Mouse (Mus musculus) B cell, adult 2 months (primary cell): ENCODE data around the gene Gk.
A peak's percentile ranks its signal among the peaks of the same experiment; 100 is the strongest.

Experiments
- DNase-seq, 2 experiments: peaks; one replicate each; pipeline ENCODE4 v3.0.0; 2022

Gene Gk

GRCm38 (mm10) chrX:85776544-85777087, at the start of gene Gk:
TSS of gene Gk (minus strand) at chrX:85776819.
- peak; percentile 97 to 98 for DNase-seq

- DNase-seq: no peak
These were observed 28.2 kb upstream of the Gk start for GRCm38 (mm10) chrX:85804706-85805376.

GRCm38 (mm10) chrX:85803006-85803405, 26.4 kb upstream of the Gk start:
- no peak for DNase-seq

- DNase-seq: no peak
These were observed 20.8 kb upstream of the Gk start for GRCm38 (mm10) chrX:85797449-85797848.

- DNase-seq: no peak
These were observed 1.7 kb upstream of the Gk start for GRCm38 (mm10) chrX:85778346-85778745.

GRCm38 (mm10) chrX:85777141-85777540, 522 bp upstream of the Gk start:
- peak in 1 of 2 experiments; percentile 45 for DNase-seq

GRCm38 (mm10) chrX:85775879-85776543, 608 bp downstream of the Gk start:
- no peak for DNase-seq

- no peak for DNase-seq
These were observed 5.3 kb downstream of the Gk start for GRCm38 (mm10) chrX:85771303-85771702.

- no peak for DNase-seq
These were observed 5.9 kb downstream of the Gk start for GRCm38 (mm10) chrX:85770747-85771146.

- no peak for DNase-seq
These were observed 8.0 kb downstream of the Gk start for GRCm38 (mm10) chrX:85768578-85768977.

- DNase-seq: no peak
These were observed 20.6 kb downstream of the Gk start for GRCm38 (mm10) chrX:85756005-85756404.

GRCm38 (mm10) chrX:85743837-85744236, 32.8 kb downstream of the Gk start:
- no peak for DNase-seq

GRCm38 (mm10) chrX:85733228-85733627, 43.4 kb downstream of the Gk start:
- DNase-seq: no peak

- no peak for DNase-seq
These were observed 45.3 kb downstream of the Gk start for GRCm38 (mm10) chrX:85731133-85731938.

- DNase-seq: peak; percentile 66 to 73
These were observed 55.4 kb downstream of the Gk start for GRCm38 (mm10) chrX:85721226-85721625.

- no peak for DNase-seq
These were observed 66.2 kb downstream of the Gk start for GRCm38 (mm10) chrX:85710399-85710798.

- no peak for DNase-seq
These were observed 70.9 kb downstream of the Gk start for GRCm38 (mm10) chrX:85705715-85706114.

- DNase-seq: no peak
These were observed 92.9 kb downstream of the Gk start for GRCm38 (mm10) chrX:85683723-85684122.

- DNase-seq: no peak
These were observed 94.5 kb downstream of the Gk start for GRCm38 (mm10) chrX:85682125-85682524.

- peak; percentile 55 to 58 for DNase-seq
These were observed 99.8 kb downstream of the Gk start for GRCm38 (mm10) chrX:85676808-85677207.
